Mouse (Mus musculus) liver, embryonic 12.5 days (tissue): ENCODE results near the gene Rsph6a. TPM values are rescaled to one million over a fixed set of nuclear protein-coding genes. Genes with fewer than 3 reads are reported as not detected.

Source experiments
- ATAC-seq: fragments of 200-750 bp; cut with Nextera tagmentation; 2 replicates; pipeline ENCODE4 v1.8.0; 2017; ENCODE audit warnings: moderate number of reproducible peaks, mild to moderate bottlenecking, moderate library complexity
- H3K27ac ChIP-seq: fragments of 300-500 bp; sonication (generic); 2 replicates; pipeline ENCODE4 v1.5.1; 2016; ENCODE audit warnings: mild to moderate bottlenecking
- H3K27me3 ChIP-seq: fragments of 300-500 bp; sonication (generic); replicated peaks from 2 replicates; pipeline ENCODE4 v1.6.1; 2016; ENCODE audit warnings: mild to moderate bottlenecking, moderate library complexity
- H3K36me3 ChIP-seq: fragments of 300-500 bp; sonication (generic); 2 replicates; pipeline ENCODE4 v1.6.1; 2016; ENCODE audit warnings: mild to moderate bottlenecking, moderate library complexity
- H3K4me1 ChIP-seq: fragments of 300-500 bp; sonication (generic); 2 replicates; pipeline ENCODE4 v1.6.1; 2016
- H3K4me2 ChIP-seq: fragments of 300-500 bp; sonication (generic); 2 replicates; pipeline ENCODE4 v1.6.1; 2016; ENCODE audit warnings: mild to moderate bottlenecking, moderate library complexity
- H3K4me3 ChIP-seq: fragments of 300-500 bp; sonication (generic); 2 replicates; pipeline ENCODE4 v1.5.1; 2016; ENCODE audit warnings: mild to moderate bottlenecking, moderate library complexity
- H3K9ac ChIP-seq: fragments of 300-500 bp; sonication (generic); 2 replicates; pipeline ENCODE4 v1.6.1; 2016; ENCODE audit warnings: mild to moderate bottlenecking, moderate library complexity
- H3K9me3 ChIP-seq: fragments of 300-500 bp; sonication (generic); replicated peaks from 2 replicates; pipeline ENCODE4 v1.6.1; 2016; ENCODE audit warnings: mild to moderate bottlenecking, moderate library complexity
- WGBS: fragments of 180-500 bp; shearing (Covaris S2); methylation state at CpG from one replicate; pipeline ENCODE4 v1.1.7; 2016; ENCODE audit not compliant: insufficient replicate concordance; 5-methylcytosine and 5-hydroxymethylcytosine counted together
- microRNA-seq: library from miRNA; unstranded; fragments of <30 nt; microRNA quantifications from one replicate; pipeline ENCODE4, GENCODE M21; 2017
- polyA plus RNA-seq: library from polyadenylated mRNA; unstranded; fragments of >200 nt; fragmentation: Nextera tagmentation; extraction: Ambion mirVana; gene quantifications from 2 replicates; pipeline ENCODE4 v1.2.1, GENCODE M21; 2016

Gene Rsph6a
- polyA plus RNA-seq, 1 experiment from 2014 or later: not detected

DNA sequence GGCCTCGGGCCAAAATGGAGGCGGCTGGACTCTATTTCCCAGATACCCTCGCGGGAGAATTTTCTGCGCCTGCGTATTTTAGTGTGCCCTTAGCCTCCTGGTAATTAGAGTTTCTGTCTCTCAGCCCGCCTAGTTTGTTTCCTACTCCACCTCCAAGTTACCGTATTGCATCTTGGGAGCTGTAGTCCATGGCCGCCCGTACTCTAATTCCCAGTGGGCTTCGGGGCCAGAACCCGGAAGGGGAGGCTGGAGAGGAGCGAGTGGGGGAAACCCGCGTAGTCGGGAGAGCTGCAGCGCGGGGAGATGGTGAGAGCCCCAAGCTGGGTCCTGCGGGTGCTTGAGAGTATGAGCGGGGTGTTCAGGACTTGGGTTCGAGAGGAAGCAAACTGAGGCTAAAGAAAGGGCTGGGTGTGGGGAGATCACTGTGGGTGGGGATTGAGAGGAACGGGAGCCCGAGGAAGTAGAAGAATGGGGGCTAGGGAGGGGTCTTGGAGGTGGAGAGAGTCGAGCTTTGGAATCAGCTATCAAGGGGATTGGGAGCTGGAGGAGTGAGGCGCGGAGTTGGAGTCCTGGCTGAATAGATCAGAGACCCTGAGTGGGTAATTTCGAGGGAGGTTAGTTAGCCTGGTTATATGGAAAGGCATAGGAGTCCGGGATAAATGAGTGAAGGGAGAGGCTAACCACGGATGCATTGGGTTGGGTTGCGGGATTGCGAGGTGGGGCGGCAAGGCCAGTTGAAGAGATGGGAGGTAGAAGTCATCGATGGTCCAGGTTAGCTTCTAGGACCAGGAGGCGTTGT is 65.3 kb downstream of the Rsph6a start, which contains the start of gene Fbxo46:
Gene Fbxo46 (plus strand): TSS at position 229 of the 799 bp plus-strand sequence.
- Histone ChIP-seq H3K36me3 (no peaks in the 10 kb centered on the region), H3K4me2 (peak within 1 kb of the TSS; percentile 95), H3K27me3 (peaks cover 15% of the 10 kb centered on the region), H3K9ac (peak within 1 kb of the TSS; percentile 90), H3K4me3 (peak within 1 kb of the TSS; percentile 88), H3K27ac (peak within 1 kb of the TSS; percentile 70), H3K4me1 (peaks cover 29% of the 10 kb centered on the region), H3K9me3 (peaks cover 8% of the 10 kb centered on the region)
- WGBS: 1% methylated on average over 34 of the region's 34 CpGs
- peak; percentile 94 for ATAC-seq

DNA sequence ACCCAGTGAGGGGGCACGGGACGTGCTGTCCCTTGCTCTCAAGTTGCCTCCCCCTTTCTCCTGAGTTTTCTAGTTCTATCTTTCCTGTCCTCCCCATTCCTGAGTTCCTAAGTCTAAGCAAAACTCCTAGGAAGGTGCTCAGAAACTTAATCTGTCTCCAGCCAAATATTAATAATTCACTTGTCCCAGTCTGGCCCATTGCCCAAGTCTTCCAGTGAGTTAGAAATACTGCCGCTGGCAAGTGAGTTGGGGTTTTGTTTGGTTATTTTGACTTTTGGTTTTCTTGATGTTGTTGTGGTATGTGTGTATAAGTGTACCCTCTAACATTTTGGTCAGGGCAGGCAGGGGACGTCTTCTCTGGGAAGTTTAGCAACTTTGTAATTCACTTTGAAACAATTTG is 67.2 kb downstream of the Rsph6a start:
- Histone ChIP-seq H3K4me3 (no peak overlapping the region), H3K27me3 (peaks cover 15% of the 10 kb centered on the region), H3K9me3 (peaks cover 8% of the 10 kb centered on the region), H3K36me3 (peaks cover 6% of the 10 kb centered on the region; the same call in 1 of the 2 replicates), H3K4me2 (0 out of 2 replicates have a peak overlapping the region, but pooled peaks have one; percentile 95), H3K27ac (no peak overlapping the region), H3K4me1 (peaks cover 29% of the 10 kb centered on the region), H3K9ac (no peak overlapping the region)
- WGBS: 76% methylated on average over 4 of the region's 4 CpGs
- ATAC-seq: no peak

Small RNAs within 50 kb of the gene (microRNA-seq; reads per million reads assigned to microRNA genes)
- gene Mir3100: 1.1 reads per million

Other genes with a start within 250 kb of the Rsph6a start
- gene Psg17, start 233.1 kb upstream of the Rsph6a start, polyA plus RNA-seq: 0.06 TPM in 1 of 2 replicates, not detected in the other
- gene Mill2, start 214.7 kb upstream of the Rsph6a start, polyA plus RNA-seq: 0.07 and 0.10 TPM in 2 replicates
- gene Pglyrp1, start 183.4 kb upstream of the Rsph6a start, polyA plus RNA-seq: 8.9 and 10.0 TPM in 2 replicates
- gene Ccdc61, start 144.3 kb upstream of the Rsph6a start, polyA plus RNA-seq: 16.8 and 18.3 TPM in 2 replicates
- 0.13 and 0.16 TPM in 2 replicates for gene Nova2, start 128.8 kb upstream of the Rsph6a start, polyA plus RNA-seq
- gene Nanos2, start 67.3 kb upstream of the Rsph6a start, polyA plus RNA-seq: not detected in 2 replicates
- gene Mypop, start 63.4 kb upstream of the Rsph6a start, polyA plus RNA-seq: 1.3 and 1.7 TPM in 2 replicates
- gene Irf2bp1, start 50.6 kb upstream of the Rsph6a start, polyA plus RNA-seq: 20.1 and 22.3 TPM in 2 replicates
- gene Foxa3, start 31.2 kb upstream of the Rsph6a start, polyA plus RNA-seq: 25.3 and 26.6 TPM in 2 replicates
- 30.3 and 33.3 TPM in 2 replicates for gene Sympk, start 30.3 kb upstream of the Rsph6a start, polyA plus RNA-seq
- gene Dmwd, start 21.5 kb downstream of the Rsph6a start, polyA plus RNA-seq: 7.4 and 7.9 TPM in 2 replicates
- gene Dmpk, start 29.2 kb downstream of the Rsph6a start, polyA plus RNA-seq: 8.5 and 9.8 TPM in 2 replicates
- 1.8 TPM in 2 replicates for gene Six5, start 39.9 kb downstream of the Rsph6a start, polyA plus RNA-seq
- gene Gm4969, start 63.7 kb downstream of the Rsph6a start, polyA plus RNA-seq: 0.55 and 0.66 TPM in 2 replicates
- gene Fbxo46, start 65.2 kb downstream of the Rsph6a start, polyA plus RNA-seq: 8.1 and 10.1 TPM in 2 replicates
- 4.9 and 5.5 TPM in 2 replicates for gene Qpctl, start 94.6 kb downstream of the Rsph6a start, polyA plus RNA-seq
- 97.8 and 98.3 TPM in 2 replicates for gene Snrpd2, start 95.0 kb downstream of the Rsph6a start, polyA plus RNA-seq
- gene Gipr, start 111.4 kb downstream of the Rsph6a start, polyA plus RNA-seq: 0.18 and 0.41 TPM in 2 replicates
- gene Eml2, start 121.7 kb downstream of the Rsph6a start, polyA plus RNA-seq: 4.1 and 5.1 TPM in 2 replicates
- 0.51 and 0.62 TPM in 2 replicates for gene Gpr4, start 157.8 kb downstream of the Rsph6a start, polyA plus RNA-seq
- gene Opa3, start 173.6 kb downstream of the Rsph6a start, polyA plus RNA-seq: 22.1 and 23.3 TPM in 2 replicates
- gene Vasp, start 217.1 kb downstream of the Rsph6a start, polyA plus RNA-seq: 61.1 and 61.5 TPM in 2 replicates
- gene Ppm1n, start 225.4 kb downstream of the Rsph6a start, polyA plus RNA-seq: not detected in 2 replicates
- 5.1 and 5.6 TPM in 2 replicates for gene Rtn2, start 227.9 kb downstream of the Rsph6a start, polyA plus RNA-seq